Comparison of ENCODE assay signal across 34 mouse cellular contexts in the genomic region with DNA sequence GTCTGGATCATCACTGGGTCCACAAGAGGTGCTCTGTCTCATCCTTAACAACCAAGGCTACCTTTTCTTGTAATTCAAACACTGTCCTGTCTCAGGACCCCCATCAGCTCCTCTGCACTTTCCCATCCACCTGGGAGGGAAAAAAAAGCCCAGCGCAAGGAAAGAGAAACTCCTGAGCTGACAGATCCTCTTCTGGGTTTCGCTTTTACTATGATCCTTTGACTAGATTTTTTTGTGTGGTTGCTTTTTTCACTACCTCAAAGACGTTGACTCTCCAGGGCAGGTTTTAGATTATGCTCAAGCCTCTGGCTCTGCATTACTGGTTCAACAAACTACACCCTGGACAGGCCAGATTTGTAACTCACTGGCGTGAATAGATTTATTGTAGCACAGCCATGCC. TPM values are rescaled to one million over a fixed set of nuclear protein-coding genes. Genes with fewer than 3 reads are reported as not detected.
DNase-seq lines count a peak whose midpoint lies in the region; ATAC-seq and TF ChIP-seq lines count a peak whose summit lies in the region.
"Had no signal": no experiment of that assay in that cellular context is flagged by ENCODE, and none has a peak within 500 bp of the region (broad histone marks: within the 10 kb centered on the region; RNA-seq: fewer than 3 reads in every experiment).

No protein-coding gene starts in this region.

- no peak overlapping the region for H3ac ChIP-seq in myocyte (ENCODE audit: control insufficient read depth, insufficient read length)

- TF ChIP-seq CTCF in stomach, postnatal 0 days (IDR thresholded peaks at IDR 0.05; ENCODE audit: low read depth), result no peak

- TF ChIP-seq EP300 in stomach, postnatal 0 days (optimal IDR thresholded peaks at IDR 0.05), result no peak

- H3K27me3 ChIP-seq in stomach, embryonic 15.5 days (replicated peaks), result no peaks in the 10 kb centered on the region
- H3K27me3 ChIP-seq in stomach, postnatal 0 days (ENCODE audit: control insufficient read depth, insufficient read depth, low read length), result no peaks in the 10 kb centered on the region
- H3K27me3 ChIP-seq in myocyte (ENCODE audit: control insufficient read depth, insufficient read depth, insufficient read length), result no peaks in the 10 kb centered on the region
- H3K27me3 ChIP-seq: embryonic facial prominence, embryonic 13.5 days; forebrain, embryonic 12.5 days; forebrain, embryonic 15.5 days; heart, embryonic 13.5 days; Patski had no signal

- H3K4me3 ChIP-seq in stomach, embryonic 15.5 days (replicated peaks), result no peak overlapping the region
- H3K4me3 ChIP-seq in stomach, postnatal 0 days (ENCODE audit: low read depth, low read length), result no peak overlapping the region
- H3K4me3 ChIP-seq in myocyte, result no peak overlapping the region
- H3K4me3 ChIP-seq: embryonic facial prominence, embryonic 10.5 days; embryonic facial prominence, embryonic 13.5 days; erythroblast, embryonic 14.5 days; forebrain, embryonic 12.5 days; forebrain, embryonic 15.5 days; gastrocnemius, adult 2 months; heart, embryonic 10.5 days; heart, embryonic 13.5 days had no signal

- H3K79me2 ChIP-seq in myocyte (ENCODE audit: control insufficient read depth, insufficient read depth), result no peaks in the 10 kb centered on the region

- intact Hi-C loops in left cerebral cortex, postnatal 14 days (cut with DNase I), result no loop called here

- no peaks in the 10 kb centered on the region for H3K4me1 ChIP-seq in stomach, embryonic 15.5 days
- no peaks in the 10 kb centered on the region for H3K4me1 ChIP-seq in stomach, postnatal 0 days (replicated peaks; ENCODE audit: control insufficient read depth, insufficient read depth)
- H3K4me1 ChIP-seq: embryonic facial prominence, embryonic 10.5 days; embryonic facial prominence, embryonic 13.5 days; forebrain, embryonic 12.5 days; forebrain, embryonic 15.5 days; heart, embryonic 10.5 days; heart, embryonic 13.5 days had no signal

- no peak overlapping the region for H3K27ac ChIP-seq in stomach, embryonic 15.5 days
- H3K27ac ChIP-seq in stomach, postnatal 0 days (replicated peaks), result no peak overlapping the region
- H3K27ac ChIP-seq: embryonic facial prominence, embryonic 10.5 days; embryonic facial prominence, embryonic 13.5 days; forebrain, embryonic 12.5 days; forebrain, embryonic 15.5 days; gastrocnemius, adult 2 months; heart, embryonic 10.5 days; heart, embryonic 13.5 days; hindbrain, embryonic 14.5 days; hindbrain, postnatal 0 days had no signal

- no peaks in the 10 kb centered on the region for H3K36me3 ChIP-seq in stomach, embryonic 15.5 days
- no peaks in the 10 kb centered on the region for H3K36me3 ChIP-seq in stomach, postnatal 0 days (ENCODE audit: control insufficient read depth, insufficient read depth, low read length)
- no peaks in the 10 kb centered on the region for H3K36me3 ChIP-seq in myocyte (ENCODE audit: control insufficient read depth, insufficient read depth)
- H3K36me3 ChIP-seq: embryonic facial prominence, embryonic 10.5 days; embryonic facial prominence, embryonic 13.5 days; forebrain, embryonic 12.5 days; forebrain, embryonic 15.5 days; G1E; heart, embryonic 10.5 days; heart, embryonic 13.5 days had no signal

- 57% methylated on average over 4 of the region's 4 CpGs for WGBS in stomach, embryonic 15.5 days
- WGBS in stomach, postnatal 0 days, result 64% methylated on average over 4 of the region's 4 CpGs

- no peak overlapping the region for H3K9ac ChIP-seq in stomach, embryonic 15.5 days
- H3K9ac ChIP-seq in stomach, postnatal 0 days (ENCODE audit: low read length), result no peak overlapping the region
- H3K9ac ChIP-seq: embryonic facial prominence, embryonic 13.5 days; forebrain, embryonic 12.5 days; forebrain, embryonic 15.5 days; heart, embryonic 13.5 days; hindbrain, embryonic 14.5 days had no signal

- no peak for TF ChIP-seq POLR2A in myocyte (IDR thresholded peaks at IDR 0.05; ENCODE audit: insufficient read length, low read depth)

- no peak overlapping the region for H3K4me2 ChIP-seq in stomach, embryonic 15.5 days
- H3K4me2 ChIP-seq in stomach, postnatal 0 days (replicated peaks; ENCODE audit: low read depth), result no peak overlapping the region
- H3K4me2 ChIP-seq in myocyte (ENCODE audit: low read depth), result peak overlapping the region; percentile 24
- H3K4me2 ChIP-seq: embryonic facial prominence, embryonic 13.5 days; forebrain, embryonic 12.5 days; forebrain, embryonic 15.5 days; heart, embryonic 13.5 days; hindbrain, embryonic 14.5 days had no signal

- no peaks in the 10 kb centered on the region for H3K9me3 ChIP-seq in stomach, embryonic 15.5 days
- no peaks in the 10 kb centered on the region for H3K9me3 ChIP-seq in stomach, postnatal 0 days (ENCODE audit: control insufficient read depth, low read length)
- H3K9me3 ChIP-seq: embryonic facial prominence, embryonic 10.5 days; embryonic facial prominence, embryonic 13.5 days; forebrain, embryonic 12.5 days; forebrain, embryonic 15.5 days; G1E; heart, embryonic 10.5 days; heart, embryonic 13.5 days had no signal

- DNase-seq in kidney, postnatal 14 days, result peak; percentile 2
- no peak for DNase-seq in kidney, postnatal 36 days
- DNase-seq in stomach, postnatal 0 days (ENCODE audit: low spot score), result no peak
- peak; percentile 26 for DNase-seq in ZHBTc4 (ENCODE audit: low read depth, low spot score)
- no peak for DNase-seq in left cerebral cortex, postnatal 14 days (ENCODE audit: low spot score in 2 of 2)
- no peak for DNase-seq in frontal cortex, adult 2 months (ENCODE audit: extremely low spot score in 1 of 2, low spot score in 1 of 2)
- DNase-seq: adrenal gland, adult 2 months; adrenal gland, postnatal 14 days; cerebellum, adult 11 months; cerebellum, adult 8-10 months; cerebellum, postnatal 14 days; gastrocnemius, adult 2 months; gastrocnemius, postnatal 14 days; heart, adult 18-20 months; heart, postnatal 14 days; heart, postnatal 4 days had no signal

- 0 out of 2 replicates have a peak, but pooled peaks have one; percentile 39 for ATAC-seq in stomach, embryonic 15.5 days (ENCODE audit: insufficient read depth, low FRiP score, low read depth)
- ATAC-seq in stomach, postnatal 0 days (ENCODE audit: low FRiP score, low TSS enrichment), result no peak
- ATAC-seq: forebrain, embryonic 15.5 days; hindbrain, postnatal 0 days; Patski had no signal

TF ChIP-seq in myocyte, 11 proteins besides CTCF, POLR2A, EP300 and RAD21:
- TF ChIP-seq E2F4 (IDR thresholded peaks at IDR 0.05; ENCODE audit: insufficient read depth), result no peak

RNA-seq across cellular contexts. Expression of a gene that starts 6.1 kb away (rescaled TPM):
- not detected in 2 replicates for polyA plus RNA-seq in stomach, embryonic 15.5 days (2015; fragmentation: Nextera tagmentation; extraction: Ambion mirVana)
- not detected in 2 replicates for polyA plus RNA-seq in stomach, postnatal 0 days (2015; fragmentation: Nextera tagmentation; extraction: Ambion mirVana)
- not detected for polyA plus RNA-seq in myocyte (2012; fragmentation: generic; extraction: Trizol)
- total RNA-seq in left cerebral cortex, postnatal 14 days (2021), result not detected
- polyA plus RNA-seq in frontal cortex, adult 2 months (2012; rRNA removed), result not detected in 2 replicates
- total RNA-seq: adrenal gland, adult 2 months; adrenal gland, postnatal 14 days; adrenal gland, postnatal 4 days; G1E; gastrocnemius, adult 2 months; gastrocnemius, postnatal 14 days; gastrocnemius, postnatal 4 days; heart, adult 18-20 months; heart, postnatal 14 days; heart, postnatal 4 days; hindbrain, postnatal 0 days had no signal
- polyA plus RNA-seq: adrenal gland, adult 2 months; embryonic facial prominence, embryonic 10.5 days; embryonic facial prominence, embryonic 13.5 days; erythroblast, embryonic 14.5 days; forebrain, embryonic 12.5 days; forebrain, embryonic 15.5 days; G1E; heart, embryonic 10.5 days; heart, embryonic 13.5 days; heart, embryonic 16.5 days; hindbrain, embryonic 11.5 days; hindbrain, embryonic 14.5 days; hindbrain, postnatal 0 days; intestine, embryonic 14.5 days; Patski had no signal

RNA-seq across cellular contexts. Expression of a gene that starts 41.2 kb away (rescaled TPM):
- polyA plus RNA-seq in stomach, embryonic 15.5 days (2015; fragmentation: Nextera tagmentation; extraction: Ambion mirVana), result not detected in 2 replicates
- polyA plus RNA-seq in stomach, postnatal 0 days (2015; fragmentation: Nextera tagmentation; extraction: Ambion mirVana), result not detected in 2 replicates
- not detected for polyA plus RNA-seq in myocyte (2012; fragmentation: generic; extraction: Trizol)
- total RNA-seq in left cerebral cortex, postnatal 14 days (2021), result under 1 TPM; 0.29 to 0.32 TPM
- 0.04 TPM in 1 of 2 replicates, not detected in the other for polyA plus RNA-seq in frontal cortex, adult 2 months (2012; rRNA removed)
- total RNA-seq: adrenal gland, adult 2 months; adrenal gland, postnatal 14 days; adrenal gland, postnatal 4 days; gastrocnemius, adult 2 months; gastrocnemius, postnatal 14 days; gastrocnemius, postnatal 4 days; heart, adult 18-20 months; heart, postnatal 14 days; heart, postnatal 4 days; hindbrain, postnatal 0 days had no signal
- polyA plus RNA-seq: adrenal gland, adult 2 months; embryonic facial prominence, embryonic 10.5 days; embryonic facial prominence, embryonic 13.5 days; erythroblast, embryonic 14.5 days; forebrain, embryonic 12.5 days; forebrain, embryonic 15.5 days; G1E; hindbrain, embryonic 11.5 days; hindbrain, embryonic 14.5 days; hindbrain, postnatal 0 days; intestine, embryonic 14.5 days; Patski had no signal

Comparison
In these comparisons a context has a peak if more than half of its experiments do, and no peak if none do; other contexts are left out.
1. DNase-seq: peak in kidney, postnatal 14 days (single experiment) and ZHBTc4 (single experiment); none in kidney, postnatal 36 days (0 of 2), stomach, postnatal 0 days (single experiment), left cerebral cortex, postnatal 14 days (0 of 2) and frontal cortex, adult 2 months (0 of 2).